Mouse (Mus musculus) cerebellum, postnatal 4 days (tissue): Measurements from ENCODE around the gene Smoc2.

ENCODE experiments used
- DNase-seq, 2 experiments: peaks; one replicate each; pipeline ENCODE4 v3.0.0; 2022; ENCODE audit warnings: low spot score in 2 of 2, mixed read lengths in 1 of 2

Gene Smoc2

GRCm38 (mm10) chr17:14349086-14349814 lies 69.9 kb downstream of the Smoc2 start:
- DNase-seq: no peak

DNA sequence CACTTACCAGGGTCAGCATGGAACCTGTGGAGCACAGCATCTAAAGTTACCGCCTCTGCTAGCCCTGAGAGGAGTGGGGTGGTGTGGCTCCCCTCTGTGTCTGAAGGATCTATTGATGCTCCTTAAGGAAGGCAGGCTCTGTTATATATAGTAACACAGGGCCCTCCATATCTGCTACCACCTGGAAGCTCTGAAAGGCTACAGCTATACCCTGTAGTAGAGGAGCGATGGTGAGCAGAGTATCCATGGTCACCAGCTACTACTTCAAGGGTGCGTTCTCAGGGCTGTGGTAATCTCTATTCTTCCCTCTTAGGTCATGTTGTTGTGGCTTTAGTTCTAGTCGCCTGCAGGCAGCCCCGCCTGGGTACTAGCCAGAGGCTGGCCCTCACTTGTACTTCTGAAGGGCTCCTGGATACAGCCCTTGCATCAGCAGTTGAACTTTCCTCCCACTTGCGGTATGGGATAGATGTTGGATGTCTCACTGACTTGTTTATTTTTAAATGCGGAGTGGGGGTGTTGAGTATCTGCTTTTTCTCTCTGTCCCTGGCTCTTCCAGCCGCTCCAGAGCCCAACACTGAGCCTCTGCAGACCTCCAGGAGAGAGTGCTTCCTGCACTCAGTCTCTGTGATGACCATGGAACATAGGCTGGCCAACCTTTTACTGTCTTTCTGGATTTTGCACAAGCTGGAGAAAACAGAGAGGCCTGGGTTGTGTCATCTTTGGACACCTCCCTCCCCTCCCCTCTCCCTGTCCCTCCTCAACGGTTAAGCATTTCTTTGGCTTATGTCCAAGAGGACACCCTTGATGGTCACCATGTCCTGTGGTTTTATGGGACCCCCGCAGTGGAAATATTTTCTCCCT lies 74.1 kb downstream of the Smoc2 start:
- no peak for DNase-seq

DNA sequence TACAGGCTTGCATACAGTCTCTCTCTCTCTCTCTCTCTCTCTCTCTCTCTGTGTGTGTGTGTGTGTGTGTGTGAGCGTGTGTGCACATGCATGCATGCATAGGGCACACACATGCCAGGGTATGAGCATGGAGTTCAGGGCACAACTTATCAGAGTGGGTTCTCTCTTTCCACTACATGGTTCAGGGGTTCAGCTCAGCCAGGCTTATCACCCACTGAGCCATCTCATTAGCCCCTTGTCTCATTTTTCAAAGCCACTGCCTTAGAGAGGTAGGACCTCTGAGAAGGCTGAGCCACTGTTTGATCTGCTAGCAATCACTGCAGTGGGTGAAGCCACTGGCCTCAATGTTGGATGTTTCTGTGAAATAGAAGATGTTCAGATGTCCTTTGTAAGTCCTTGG lies 82.2 kb downstream of the Smoc2 start:
- DNase-seq: no peak

DNA sequence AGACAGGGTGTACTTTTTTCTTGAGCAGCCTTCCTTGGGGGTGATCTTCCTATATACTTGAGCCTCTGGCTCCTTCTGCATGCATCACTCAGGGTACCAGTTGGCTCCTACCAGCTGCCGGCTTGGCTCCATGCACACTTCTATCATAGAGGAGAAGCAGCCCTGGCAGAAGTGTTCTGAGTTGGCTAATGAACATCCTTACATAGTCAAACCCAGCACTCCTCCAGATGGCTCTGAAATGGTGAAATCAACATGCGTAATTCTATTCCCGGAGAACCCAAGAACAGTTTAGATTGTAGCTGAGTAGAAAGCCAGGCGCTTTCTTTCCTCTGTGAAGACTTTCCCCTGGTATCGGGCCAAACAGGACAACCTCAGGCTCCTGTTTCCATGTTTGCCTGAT lies 91.2 kb downstream of the Smoc2 start:
- DNase-seq: no peak

DNA sequence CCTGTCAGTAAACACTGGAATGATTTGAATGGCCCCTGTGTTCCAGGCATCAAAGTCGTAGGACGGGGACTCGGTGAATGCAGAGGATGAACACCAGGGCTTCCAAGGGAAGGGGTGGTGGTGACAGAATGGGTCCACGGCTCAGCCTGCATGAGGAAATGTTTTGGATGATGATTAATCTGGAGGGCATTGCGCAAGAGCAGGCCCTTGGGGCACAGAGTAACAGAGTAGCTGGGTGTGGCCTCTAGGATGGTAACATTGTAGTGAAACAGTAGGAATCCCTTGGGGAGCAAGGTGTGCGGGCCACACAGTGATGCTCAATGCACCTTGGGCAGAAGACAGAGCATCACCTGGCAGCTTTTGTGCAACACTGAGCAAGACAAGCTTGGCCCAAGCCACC lies 92.3 kb downstream of the Smoc2 start:
- DNase-seq: no peak

GRCm38 (mm10) chr17:14372324-14373145 lies 93.2 kb downstream of the Smoc2 start:
- DNase-seq: peak in 1 of 2 experiments; percentile 54

DNA sequence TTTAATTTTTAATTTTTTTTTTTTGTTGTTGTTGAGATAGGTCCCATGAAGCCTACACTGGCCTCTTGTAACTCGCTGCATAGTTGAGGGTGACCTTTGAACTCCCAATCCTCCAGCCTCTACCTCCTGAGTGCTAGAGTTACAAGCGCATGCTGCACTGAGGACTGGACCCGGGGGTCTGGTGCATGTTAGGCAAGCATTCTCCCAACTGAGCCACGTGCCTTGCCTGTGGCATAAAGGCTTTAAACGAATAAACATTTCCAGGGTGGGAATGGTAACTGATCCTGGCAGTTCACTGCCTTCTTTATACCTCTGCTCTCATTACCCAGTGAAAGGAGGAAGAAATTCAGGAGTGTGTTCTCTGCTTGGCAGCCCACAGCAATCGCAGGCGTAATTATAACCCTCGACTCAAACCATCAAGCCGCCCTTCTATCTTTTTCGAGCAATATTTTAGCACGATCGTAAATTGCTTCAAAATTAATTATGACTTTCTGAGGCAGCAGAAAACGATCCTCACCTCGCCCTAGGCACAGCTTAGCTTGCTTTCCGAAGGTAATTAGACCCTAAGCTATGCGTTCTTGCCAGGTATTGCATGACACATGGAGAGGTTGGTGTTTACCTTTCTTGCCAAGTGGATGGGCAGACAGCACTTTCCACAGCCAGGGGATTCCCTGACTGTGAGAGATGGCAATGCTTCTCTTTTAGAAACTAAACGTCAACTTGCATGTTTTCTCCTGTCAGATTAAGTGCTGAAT lies 99.6 kb downstream of the Smoc2 start:
- DNase-seq: no peak

- no peak for DNase-seq
These were observed 100.2 kb downstream of the Smoc2 start for GRCm38 (mm10) chr17:14379518-14379917.

GRCm38 (mm10) chr17:14379966-14380365 lies 100.7 kb downstream of the Smoc2 start:
- DNase-seq: no peak

- DNase-seq: no peak
These were observed 101.2 kb downstream of the Smoc2 start for GRCm38 (mm10) chr17:14380526-14380925.

GRCm38 (mm10) chr17:14381482-14381881 lies 102.2 kb downstream of the Smoc2 start:
- DNase-seq: no peak

DNA sequence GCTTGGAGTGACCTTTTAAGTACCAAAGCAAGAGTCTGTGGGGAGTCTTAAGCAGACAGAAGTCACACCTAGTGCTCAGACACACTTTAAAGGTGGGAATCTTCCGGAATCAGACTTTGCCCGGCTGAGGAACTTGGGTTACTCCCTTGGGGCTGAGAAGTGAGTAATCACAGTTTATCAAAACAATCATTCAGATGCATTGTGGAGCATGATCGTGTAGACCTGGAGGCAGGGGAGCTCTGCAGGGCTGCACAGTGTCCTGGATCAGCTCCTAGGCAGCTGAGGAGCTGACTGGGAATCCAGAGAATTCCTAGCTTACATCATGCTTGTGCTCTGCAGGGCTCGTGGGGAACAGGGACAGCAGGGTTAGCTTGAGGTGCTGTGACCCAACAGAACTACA lies 104.7 kb downstream of the Smoc2 start:
- no peak for DNase-seq

DNA sequence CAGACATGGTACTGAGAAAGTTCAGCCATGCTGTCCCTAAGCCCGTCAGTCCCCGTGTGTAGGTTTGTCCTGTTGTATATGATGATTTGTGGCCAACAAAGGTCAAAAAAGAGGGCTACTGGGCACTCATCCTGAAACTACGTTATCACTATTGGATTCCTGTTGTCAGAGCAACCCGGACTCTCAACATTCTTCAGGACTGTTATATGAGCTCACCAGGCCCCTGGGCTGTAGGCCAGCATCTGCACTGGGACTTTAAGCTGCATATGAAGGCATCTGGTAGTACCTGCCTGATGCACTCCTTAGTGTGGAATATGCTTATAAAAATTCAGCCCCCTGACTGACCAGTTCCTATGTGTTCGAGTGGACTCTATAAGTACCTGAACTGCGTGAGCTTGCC lies 105.7 kb downstream of the Smoc2 start:
- no peak for DNase-seq

- no peak for DNase-seq
These were observed 108.0 kb downstream of the Smoc2 start for GRCm38 (mm10) chr17:14387261-14387660.

DNA sequence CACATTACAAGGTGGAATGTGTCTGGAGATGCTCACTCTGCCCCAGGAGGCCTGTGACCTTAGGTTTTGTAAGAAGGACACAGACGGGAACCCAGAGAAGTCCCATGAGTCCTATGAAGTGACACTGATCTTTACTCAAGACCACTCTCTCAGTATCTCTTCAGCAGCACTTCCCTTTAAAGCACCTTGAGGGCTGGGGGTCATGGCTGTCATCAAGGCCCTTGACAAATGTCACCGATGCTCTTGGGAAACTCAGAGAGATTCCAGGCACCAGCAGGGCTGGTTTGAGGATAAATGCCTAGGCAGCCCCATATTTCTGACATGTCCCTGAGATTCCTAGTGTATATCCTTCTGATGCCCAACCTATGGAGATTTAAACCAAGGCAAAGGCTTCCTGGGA lies 113.1 kb downstream of the Smoc2 start:
- no peak for DNase-seq

GRCm38 (mm10) chr17:14394861-14395260 lies 115.6 kb downstream of the Smoc2 start:
- DNase-seq: no peak

DNA sequence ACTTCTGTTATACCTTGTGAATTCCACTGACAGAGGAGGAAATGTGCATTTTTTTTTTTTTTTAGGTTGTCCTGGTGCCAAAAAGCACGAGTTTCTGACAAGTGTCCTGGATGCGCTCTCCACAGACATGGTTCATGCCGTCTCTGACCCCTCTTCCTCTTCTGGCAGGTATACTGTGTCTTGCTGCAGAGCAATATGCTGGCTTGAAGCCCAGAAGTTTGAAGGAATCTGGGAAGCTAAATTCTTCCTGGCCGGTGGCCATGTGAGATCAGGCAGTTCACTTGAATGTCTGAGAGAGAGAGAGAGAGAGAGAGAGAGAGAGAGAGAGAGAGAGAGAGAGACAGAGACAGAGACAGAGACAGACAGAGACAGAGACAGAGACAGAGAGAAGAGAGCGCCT lies 118.2 kb downstream of the Smoc2 start:
- peak in 1 of 2 experiments; percentile 31 for DNase-seq

GRCm38 (mm10) chr17:14398650-14399424 lies 119.5 kb downstream of the Smoc2 start:
- DNase-seq: no peak

- no peak for DNase-seq
These were observed 121.7 kb downstream of the Smoc2 start for GRCm38 (mm10) chr17:14400960-14401359.

DNA sequence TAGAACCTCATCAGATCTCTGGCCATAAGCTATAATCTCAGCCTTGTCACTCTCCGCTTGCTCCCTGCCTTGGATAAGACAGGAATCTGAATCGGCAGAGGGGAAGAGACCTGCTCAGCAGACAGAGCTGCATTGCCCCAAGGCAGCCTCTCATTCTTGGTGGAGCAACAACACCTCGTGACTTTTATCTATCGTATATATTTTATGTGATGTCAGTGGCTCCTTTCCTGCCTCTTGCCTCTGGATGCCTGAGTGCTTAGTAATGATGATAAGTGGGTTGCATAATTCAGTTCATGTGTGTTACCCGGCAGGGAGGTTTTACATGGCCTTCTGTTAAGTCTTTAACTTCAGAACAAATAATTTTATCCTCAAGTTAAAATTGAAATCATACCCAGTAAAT lies 128.6 kb downstream of the Smoc2 start:
- no peak for DNase-seq

DNA sequence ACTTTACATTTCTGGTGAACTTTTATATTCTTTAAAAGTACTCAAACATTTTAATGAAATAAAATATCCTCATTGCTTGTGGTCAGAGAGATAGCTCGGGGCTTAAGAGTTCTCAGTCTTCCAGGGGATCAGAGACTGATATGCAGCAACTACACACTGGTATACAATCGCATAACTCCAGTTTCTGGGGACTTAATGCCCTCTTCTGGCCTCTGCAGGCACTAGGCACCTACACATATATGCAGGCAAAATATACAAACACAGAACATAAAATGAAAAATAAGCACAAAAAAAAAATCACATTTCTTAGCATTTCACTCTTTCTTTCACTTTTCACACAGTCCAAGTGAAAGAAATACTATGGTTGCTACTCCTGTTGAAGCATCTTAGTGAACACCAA lies 133.2 kb downstream of the Smoc2 start:
- no peak for DNase-seq
